Mouse (Mus musculus): ENCODE measurements around the gene Shmt1. TPM values are rescaled to one million over a fixed set of nuclear protein-coding genes. Genes with fewer than 3 reads are reported as not detected.

The Shmt1 gene
- total RNA-seq, 1 experiment from 2014 or later: 93.0 TPM

DNA sequence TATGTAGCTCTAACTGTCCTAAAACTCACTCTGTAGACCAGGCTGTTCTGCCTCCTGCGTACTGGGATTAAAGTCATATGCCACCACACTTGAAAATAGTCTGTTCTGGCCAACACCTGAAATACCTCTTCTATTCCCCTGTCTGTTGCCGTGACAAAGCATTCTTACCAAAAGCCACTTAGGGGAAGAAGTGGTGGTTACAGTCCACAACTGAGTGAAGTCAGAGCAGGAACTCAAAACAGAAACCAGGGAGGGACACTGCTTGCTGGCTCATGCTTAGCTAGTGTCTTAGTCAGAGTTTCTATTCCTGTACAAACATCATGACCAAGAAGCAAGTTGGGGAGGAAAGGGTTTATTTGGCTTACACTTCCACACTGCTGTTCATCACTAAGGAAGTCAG lies 42.2 kb downstream of the Shmt1 start:
- peak; percentile 91 to 94 for ATAC-seq (replicated peaks in 1 of 2; ENCODE audit: insufficient read depth in 1 of 2, low FRiP score in 2 of 2, low TSS enrichment in 1 of 2, low read depth in 1 of 2, poor library complexity in 2 of 2, severe bottlenecking in 2 of 2)

GRCm38 (mm10) chr11:60766969-60767368 lies 44.5 kb downstream of the Shmt1 start:
- ATAC-seq (replicated peaks in 1 of 2; ENCODE audit: insufficient read depth in 1 of 2, low FRiP score in 2 of 2, low TSS enrichment in 1 of 2, low read depth in 1 of 2, poor library complexity in 2 of 2, severe bottlenecking in 2 of 2): no peak

DNA sequence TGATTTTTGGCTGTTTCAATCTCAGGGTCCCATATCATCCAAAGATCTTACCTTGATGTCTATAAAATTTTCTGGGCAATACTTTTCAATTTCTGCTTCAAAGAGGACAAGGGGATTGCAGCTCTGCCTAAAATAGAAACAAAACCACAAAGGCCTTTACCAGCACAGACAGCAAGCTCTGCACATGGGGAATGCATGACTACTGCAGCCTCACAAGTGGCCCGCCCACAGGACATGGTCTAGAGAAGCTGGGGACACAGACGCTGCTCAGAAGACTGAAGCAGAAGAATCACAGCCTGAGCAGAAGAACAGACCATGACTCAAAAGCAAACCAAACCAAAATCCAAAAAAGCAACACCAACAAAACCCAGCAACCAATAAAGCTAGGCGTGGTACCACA lies 49.8 kb downstream of the Shmt1 start:
- no peak for ATAC-seq (replicated peaks in 1 of 2; ENCODE audit: insufficient read depth in 1 of 2, low FRiP score in 2 of 2, low TSS enrichment in 1 of 2, low read depth in 1 of 2, poor library complexity in 2 of 2, severe bottlenecking in 2 of 2)

DNA sequence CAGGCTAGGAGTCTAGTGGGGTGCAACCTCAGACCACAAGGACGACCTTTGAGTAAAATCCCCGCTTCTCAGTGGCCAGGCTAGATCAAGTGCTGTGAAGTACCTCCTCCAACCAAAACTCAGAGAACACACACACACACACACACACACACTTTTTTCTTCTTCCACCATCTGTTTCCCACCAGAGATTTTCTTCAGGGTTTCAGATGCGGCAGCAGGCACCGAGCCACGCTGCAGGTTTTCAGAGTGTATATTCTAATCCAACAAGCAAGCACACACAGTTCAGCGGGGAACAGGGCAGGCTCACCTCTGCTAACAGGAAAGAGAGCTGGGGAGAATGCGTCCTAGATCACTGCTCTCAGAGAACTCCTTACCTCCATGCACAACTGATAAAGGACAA lies 55.9 kb downstream of the Shmt1 start:
- ATAC-seq (replicated peaks in 1 of 2; ENCODE audit: insufficient read depth in 1 of 2, low FRiP score in 2 of 2, low TSS enrichment in 1 of 2, low read depth in 1 of 2, poor library complexity in 2 of 2, severe bottlenecking in 2 of 2): no peak

DNA sequence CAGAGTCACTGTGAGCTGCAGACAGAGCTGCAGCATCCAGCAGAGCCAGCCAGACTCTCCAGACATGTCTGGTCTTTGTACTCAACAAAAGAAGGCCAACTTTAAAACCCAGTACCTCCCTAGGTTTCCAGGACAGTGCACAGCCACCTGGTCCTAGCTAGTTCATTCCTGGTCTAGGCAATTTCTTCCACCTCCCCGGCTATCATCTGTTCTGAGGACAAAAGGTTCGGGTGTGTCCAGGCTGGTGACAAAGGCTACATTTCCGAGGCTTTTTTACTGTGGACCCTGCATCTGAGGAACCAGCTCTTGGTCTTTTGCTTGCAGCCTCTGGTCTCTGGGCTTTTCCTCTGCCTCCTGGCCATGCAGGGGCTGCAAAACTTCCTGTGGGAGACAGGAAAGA lies 71.2 kb downstream of the Shmt1 start:
- no peak for ATAC-seq (replicated peaks in 1 of 2; ENCODE audit: insufficient read depth in 1 of 2, low FRiP score in 2 of 2, low TSS enrichment in 1 of 2, low read depth in 1 of 2, poor library complexity in 2 of 2, severe bottlenecking in 2 of 2)

Other genes with a start within 250 kb of the Shmt1 start
- 6.1 and 9.3 TPM in 2 replicates for gene Llgl1, start 112.0 kb downstream of the Shmt1 start, total RNA-seq (2017)
- gene Flii, start 84.5 kb downstream of the Shmt1 start, total RNA-seq (2017): 93.8 and 132 TPM in 2 replicates
- gene Mief2, start 83.3 kb downstream of the Shmt1 start, total RNA-seq (2017): 3.3 and 12.3 TPM in 2 replicates
- 21.4 and 27.9 TPM in 2 replicates for gene Top3a, start 34.4 kb downstream of the Shmt1 start, total RNA-seq (2017)
- 16.1 and 19.8 TPM in 2 replicates for gene Smcr8, start 34.2 kb downstream of the Shmt1 start, total RNA-seq (2017)
- 12.1 and 12.6 TPM in 2 replicates for gene Dhrs7b, start 18.9 kb upstream of the Shmt1 start, total RNA-seq (2017)
- 72.1 and 81.6 TPM in 2 replicates for gene Tmem11, start 67.6 kb upstream of the Shmt1 start, total RNA-seq (2017)
- gene Natd1, start 103.0 kb upstream of the Shmt1 start, total RNA-seq (2017): 1.8 and 2.1 TPM in 2 replicates
- gene Map2k3, start 120.3 kb upstream of the Shmt1 start, total RNA-seq (2017): 20.5 and 23.0 TPM in 2 replicates
- not detected in 2 replicates for gene Kcnj12, start 210.8 kb upstream of the Shmt1 start, total RNA-seq (2017)

Measured in hematopoietic stem cell, adult 5-6 weeks (primary cell).